Mouse (Mus musculus) heart, postnatal 0 days (tissue): Measurements from ENCODE around the gene Sez6l.

Experiments used
- CTCF ChIP-seq: IDR thresholded peaks from 2 replicates; pipeline ENCODE4 v1.5.1; 2016; ENCODE audit warnings: antibody characterized with exemption, control low read depth, low read depth
- EP300 ChIP-seq: IDR thresholded peaks from 2 replicates; pipeline ENCODE4 v1.6.1; 2016; ENCODE audit warnings: antibody characterized with exemption, low read depth

DNA sequence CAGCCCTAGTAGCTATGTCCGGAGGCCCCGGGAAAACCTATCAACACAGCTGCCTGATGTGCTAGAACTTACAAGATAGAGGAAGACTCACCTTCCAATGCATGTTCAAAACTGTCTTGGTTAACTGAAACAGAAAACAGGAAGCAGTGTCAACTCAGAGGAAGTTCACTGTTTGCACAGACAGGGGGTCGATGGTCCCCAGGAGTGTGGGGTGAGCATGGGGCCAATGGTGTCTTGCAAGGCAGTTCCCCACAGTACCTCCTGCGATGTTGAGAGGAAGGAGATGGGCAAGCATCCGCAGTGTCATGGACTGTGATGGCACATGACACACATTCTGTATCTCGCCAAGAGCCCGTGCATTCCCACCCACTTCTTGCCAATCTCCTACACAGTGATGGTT lies 150.3 kb downstream of the Sez6l start:
- TF ChIP-seq CTCF: no peak
- no peak for TF ChIP-seq EP300
